Mouse (Mus musculus) stomach, postnatal 0 days (tissue): ENCODE results near the gene Apaf1. TPM values are rescaled to one million over a fixed set of nuclear protein-coding genes. Genes with fewer than 3 reads are reported as not detected.

Experiments used
- ATAC-seq: fragments of 200-750 bp; cut with Nextera tagmentation; 2 replicates; pipeline ENCODE4 v1.8.0; 2017; ENCODE audit not compliant: low FRiP score, low TSS enrichment
- DNase-seq: peaks from one replicate; pipeline ENCODE4 v3.0.0-alpha.2; 2016; ENCODE audit warnings: low spot score
- H3K27ac ChIP-seq: fragments of 300-500 bp; sonication (generic); replicated peaks from 2 replicates; pipeline ENCODE4 v1.5.1; 2014; ENCODE audit warnings: mild to moderate bottlenecking, control low read depth
- H3K27me3 ChIP-seq: fragments of 300-500 bp; sonication (generic); 2 replicates; pipeline ENCODE4 v1.6.1; 2014; ENCODE audit warnings: low read length; ENCODE audit not compliant: control insufficient read depth, insufficient read depth
- H3K36me3 ChIP-seq: fragments of 300-500 bp; sonication (generic); 2 replicates; pipeline ENCODE4 v1.6.1; 2014; ENCODE audit warnings: low read length, mixed read lengths; ENCODE audit not compliant: control insufficient read depth, insufficient read depth
- H3K4me1 ChIP-seq: fragments of 300-500 bp; sonication (generic); replicated peaks from 2 replicates; pipeline ENCODE4 v1.6.1; 2014; ENCODE audit warnings: antibody characterized with exemption; ENCODE audit not compliant: control insufficient read depth, insufficient read depth
- H3K4me2 ChIP-seq: fragments of 300-500 bp; sonication (generic); replicated peaks from 2 replicates; pipeline ENCODE4 v1.6.1; 2014; ENCODE audit warnings: low read depth, mild to moderate bottlenecking, control low read depth, moderate library complexity
- H3K4me3 ChIP-seq: fragments of 300-500 bp; sonication (generic); 2 replicates; pipeline ENCODE4 v1.5.1; 2014; ENCODE audit warnings: low read depth, low read length, control low read depth
- H3K9ac ChIP-seq: fragments of 300-500 bp; sonication (generic); 2 replicates; pipeline ENCODE4 v1.6.1; 2014; ENCODE audit warnings: mild to moderate bottlenecking, low read length, control low read depth, mixed read lengths
- H3K9me3 ChIP-seq: fragments of 300-500 bp; sonication (generic); 2 replicates; pipeline ENCODE4 v1.6.1; 2016; ENCODE audit warnings: low read length; ENCODE audit not compliant: control insufficient read depth
- CTCF ChIP-seq: IDR thresholded peaks from 2 replicates; pipeline ENCODE4 v1.5.1; 2016; ENCODE audit warnings: antibody characterized with exemption, low read depth, mild to moderate bottlenecking, moderate library complexity
- EP300 ChIP-seq: optimal IDR thresholded peaks from 2 replicates; pipeline ENCODE3; 2016; ENCODE audit warnings: antibody characterized with exemption
- WGBS: fragments of 180-500 bp; shearing (Covaris S2); extraction: QIAGEN DNeasy Blood & Tissue Kit; methylation state at CpG from one replicate; pipeline ENCODE4 v1.1.7; 2014; 5-methylcytosine and 5-hydroxymethylcytosine counted together
- polyA plus RNA-seq: library from polyadenylated mRNA; unstranded; fragments of >200 nt; fragmentation: Nextera tagmentation; extraction: Ambion mirVana; gene quantifications from 2 replicates; pipeline ENCODE4 v1.2.1, GENCODE M21; 2015

The Apaf1 gene
- polyA plus RNA-seq, 1 experiment from 2014 or later, result 6.7 TPM

GRCm38 (mm10) chr10:91073345-91073744 lies 9.2 kb downstream of the Apaf1 start:
- Histone ChIP-seq H3K9ac (no peak overlapping the region), H3K4me1 (no peaks in the 10 kb centered on the region), H3K36me3 (peaks cover 12% of the 10 kb centered on the region), H3K27ac (no peak overlapping the region), H3K27me3 (no peaks in the 10 kb centered on the region), H3K4me3 (no peak overlapping the region), H3K9me3 (no peaks in the 10 kb centered on the region), H3K4me2 (no peak overlapping the region)
- TF ChIP-seq CTCF (no peak), EP300 (no peak)
- ATAC-seq, result no peak
- no peak for DNase-seq
- WGBS, result 41% methylated on average over 3 of the region's 3 CpGs

- no peaks in the 10 kb centered on the region for H3K9me3 ChIP-seq
- no peak overlapping the region for H3K27ac ChIP-seq
- no peak for DNase-seq
- no peaks in the 10 kb centered on the region for H3K4me1 ChIP-seq
- no peaks in the 10 kb centered on the region for H3K27me3 ChIP-seq
- H3K4me3 ChIP-seq, result no peak overlapping the region
- peaks cover 10% of the 10 kb centered on the region; the same call in 1 of the 2 replicates for H3K36me3 ChIP-seq
- ATAC-seq, result no peak
- no peak overlapping the region for H3K4me2 ChIP-seq
- TF ChIP-seq EP300 (no peak), CTCF (peak; percentile 71)
- 14% methylated on average over 1 of the region's 1 CpGs for WGBS
- H3K9ac ChIP-seq, result no peak overlapping the region
These were observed 10.8 kb downstream of the Apaf1 start for GRCm38 (mm10) chr10:91071768-91072167.

GRCm38 (mm10) chr10:91062355-91062754 lies 20.2 kb downstream of the Apaf1 start:
- Histone ChIP-seq H3K9ac (no peak overlapping the region), H3K4me2 (no peak overlapping the region), H3K4me1 (no peaks in the 10 kb centered on the region), H3K27ac (no peak overlapping the region), H3K4me3 (no peak overlapping the region), H3K36me3 (peaks cover 15% of the 10 kb centered on the region), H3K9me3 (no peaks in the 10 kb centered on the region), H3K27me3 (no peaks in the 10 kb centered on the region)
- 70% methylated on average over 6 of the region's 6 CpGs for WGBS
- TF ChIP-seq CTCF (no peak), EP300 (no peak)
- ATAC-seq, result peak; percentile 88
- DNase-seq, result peak; percentile 61

GRCm38 (mm10) chr10:91060742-91061141 lies 21.8 kb downstream of the Apaf1 start:
- H3K9me3 ChIP-seq, result no peaks in the 10 kb centered on the region
- no peak overlapping the region for H3K9ac ChIP-seq
- DNase-seq (no peak), ATAC-seq (peak; percentile 78)
- H3K27me3 ChIP-seq, result no peaks in the 10 kb centered on the region
- H3K27ac ChIP-seq, result no peak overlapping the region
- no peaks in the 10 kb centered on the region for H3K4me1 ChIP-seq
- no peak for TF ChIP-seq EP300
- peak; percentile 68 for TF ChIP-seq CTCF
- no peak overlapping the region for H3K4me2 ChIP-seq
- 37% methylated on average over 5 of the region's 5 CpGs for WGBS
- H3K36me3 ChIP-seq, result peaks cover 10% of the 10 kb centered on the region; the same call in 1 of the 2 replicates
- no peak overlapping the region for H3K4me3 ChIP-seq

GRCm38 (mm10) chr10:91052734-91053133 lies 29.8 kb downstream of the Apaf1 start:
- Histone ChIP-seq H3K4me1 (no peaks in the 10 kb centered on the region), H3K9ac (no peak overlapping the region), H3K9me3 (no peaks in the 10 kb centered on the region), H3K36me3 (0 out of 2 replicates have a peak, but pooled peaks cover 6% of the 10 kb centered on the region), H3K27me3 (no peaks in the 10 kb centered on the region), H3K4me3 (no peak overlapping the region), H3K27ac (no peak overlapping the region), H3K4me2 (no peak overlapping the region)
- ATAC-seq (no peak), DNase-seq (no peak)
- no peak for TF ChIP-seq CTCF
- TF ChIP-seq EP300, result no peak

GRCm38 (mm10) chr10:91051156-91051555 lies 31.4 kb downstream of the Apaf1 start:
- H3K9me3 ChIP-seq, result no peaks in the 10 kb centered on the region
- DNase-seq (no peak), ATAC-seq (no peak)
- H3K9ac ChIP-seq, result no peak overlapping the region
- TF ChIP-seq CTCF, result no peak
- TF ChIP-seq EP300, result no peak
- no peak overlapping the region for H3K4me2 ChIP-seq
- no peak overlapping the region for H3K4me3 ChIP-seq
- H3K27ac ChIP-seq, result no peak overlapping the region
- H3K27me3 ChIP-seq, result no peaks in the 10 kb centered on the region
- H3K36me3 ChIP-seq, result 0 out of 2 replicates have a peak, but pooled peaks cover 9% of the 10 kb centered on the region
- no peaks in the 10 kb centered on the region for H3K4me1 ChIP-seq
- WGBS, result 90% methylated on average over 3 of the region's 3 CpGs
